Mouse (Mus musculus): ENCODE measurements at regions not wholly inside any gene's neighbourhood (a gene's known extent, or its start where the extent isn't known, plus 50 kb on each side); places are given as distances from the start of the nearest gene placed in this dataset.

DNA sequence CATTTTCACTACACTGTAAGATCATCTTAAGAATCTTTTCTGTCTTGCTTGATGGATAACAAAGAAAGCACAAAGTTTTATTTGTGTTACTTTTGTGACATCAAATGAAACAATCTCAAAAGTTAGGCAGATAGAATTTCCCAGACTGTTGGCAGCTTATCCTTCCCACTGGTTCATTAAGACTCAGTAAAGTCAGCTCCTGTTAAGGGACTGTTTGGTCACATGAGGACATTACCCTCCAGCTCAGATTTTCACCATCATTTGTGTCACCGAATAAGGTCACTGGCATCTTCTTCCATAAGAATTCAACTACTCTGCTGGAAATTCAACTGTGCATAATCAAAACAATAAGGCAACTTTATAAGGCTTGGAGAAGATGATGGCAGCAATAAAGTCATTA lies 126.3 kb downstream of the Sucnr1 start:
- TF ChIP-seq GATA1 (IDR thresholded peaks at IDR 0.05; ENCODE audit: borderline replicate concordance, low read length) (no peak), FLI1 (IDR thresholded peaks at IDR 0.05; ENCODE audit: low read length) (no peak)

Measured in megakaryocyte, embryonic 14.5 days (primary cell).